Mouse (Mus musculus): ENCODE data around the gene Slit1. TPM values are rescaled to one million over a fixed set of nuclear protein-coding genes. Genes with fewer than 3 reads are reported as not detected.

The Slit1 gene
- polyA plus RNA-seq, 1 experiment, result not detected

- 45% methylated on average over 17 of the region's 17 CpGs for WGBS
- no peak overlapping the region for H3K4me3 ChIP-seq (ENCODE audit: insufficient read depth, low read depth, low read length)
- H3K27ac ChIP-seq (ENCODE audit: insufficient read depth, low read depth, low read length), result no peak overlapping the region
- TF ChIP-seq CTCF (IDR thresholded peaks at IDR 0.05; ENCODE audit: insufficient read depth, low read depth, low read length), result no peak
- TF ChIP-seq POLR2A (IDR thresholded peaks at IDR 0.05; ENCODE audit: insufficient read depth, low read depth, low read length), result no peak
- peaks cover 49% of the 10 kb centered on the region for H3K4me1 ChIP-seq (ENCODE audit: control insufficient read depth, insufficient read depth, low read length)
These were observed 83.0 kb downstream of the Slit1 start for GRCm38 (mm10) chr19:41660294-41660998.

GRCm38 (mm10) chr19:41657446-41657845, 86.0 kb downstream of the Slit1 start:
- Histone ChIP-seq H3K4me3 (ENCODE audit: insufficient read depth, low read depth, low read length) (no peak overlapping the region), H3K27ac (ENCODE audit: insufficient read depth, low read depth, low read length) (no peak overlapping the region), H3K4me1 (ENCODE audit: control insufficient read depth, insufficient read depth, low read length) (peaks cover 33% of the 10 kb centered on the region)
- TF ChIP-seq POLR2A (IDR thresholded peaks at IDR 0.05; ENCODE audit: insufficient read depth, low read depth, low read length), result no peak
- no peak for TF ChIP-seq CTCF (IDR thresholded peaks at IDR 0.05; ENCODE audit: insufficient read depth, low read depth, low read length)
- WGBS, result 67% methylated on average over 9 of the region's 9 CpGs

GRCm38 (mm10) chr19:41656671-41657070, 86.8 kb downstream of the Slit1 start:
- Histone ChIP-seq H3K4me3 (ENCODE audit: insufficient read depth, low read depth, low read length) (no peak overlapping the region), H3K27ac (ENCODE audit: insufficient read depth, low read depth, low read length) (no peak overlapping the region), H3K4me1 (ENCODE audit: control insufficient read depth, insufficient read depth, low read length) (peaks cover 33% of the 10 kb centered on the region)
- no peak for TF ChIP-seq POLR2A (IDR thresholded peaks at IDR 0.05; ENCODE audit: insufficient read depth, low read depth, low read length)
- no peak for TF ChIP-seq CTCF (IDR thresholded peaks at IDR 0.05; ENCODE audit: insufficient read depth, low read depth, low read length)
- 87% methylated on average over 14 of the region's 14 CpGs for WGBS

GRCm38 (mm10) chr19:41655970-41656369, 87.5 kb downstream of the Slit1 start:
- TF ChIP-seq CTCF (IDR thresholded peaks at IDR 0.05; ENCODE audit: insufficient read depth, low read depth, low read length), result peak; percentile 58
- no peak for TF ChIP-seq POLR2A (IDR thresholded peaks at IDR 0.05; ENCODE audit: insufficient read depth, low read depth, low read length)
- H3K4me3 ChIP-seq (ENCODE audit: insufficient read depth, low read depth, low read length), result no peak overlapping the region
- H3K4me1 ChIP-seq (ENCODE audit: control insufficient read depth, insufficient read depth, low read length), result peaks cover 27% of the 10 kb centered on the region
- H3K27ac ChIP-seq (ENCODE audit: insufficient read depth, low read depth, low read length), result no peak overlapping the region
- WGBS, result 14% methylated on average over 9 of the region's 9 CpGs

GRCm38 (mm10) chr19:41655089-41655783, 88.2 kb downstream of the Slit1 start:
- peaks cover 22% of the 10 kb centered on the region for H3K4me1 ChIP-seq (ENCODE audit: control insufficient read depth, insufficient read depth, low read length)
- 57% methylated on average over 6 of the region's 6 CpGs for WGBS
- TF ChIP-seq POLR2A (IDR thresholded peaks at IDR 0.05; ENCODE audit: insufficient read depth, low read depth, low read length), result no peak
- no peak for TF ChIP-seq CTCF (IDR thresholded peaks at IDR 0.05; ENCODE audit: insufficient read depth, low read depth, low read length)
- H3K4me3 ChIP-seq (ENCODE audit: insufficient read depth, low read depth, low read length), result no peak overlapping the region
- no peak overlapping the region for H3K27ac ChIP-seq (ENCODE audit: insufficient read depth, low read depth, low read length)

GRCm38 (mm10) chr19:41651967-41652366, 91.5 kb downstream of the Slit1 start:
- no peak for TF ChIP-seq CTCF (IDR thresholded peaks at IDR 0.05; ENCODE audit: insufficient read depth, low read depth, low read length)

GRCm38 (mm10) chr19:41649394-41649793, 94.1 kb downstream of the Slit1 start:
- Histone ChIP-seq H3K4me3 (ENCODE audit: insufficient read depth, low read depth, low read length) (no peak overlapping the region), H3K27ac (ENCODE audit: insufficient read depth, low read depth, low read length) (no peak overlapping the region), H3K4me1 (ENCODE audit: control insufficient read depth, insufficient read depth, low read length) (peaks cover 19% of the 10 kb centered on the region)
- WGBS, result 61% methylated on average over 10 of the region's 10 CpGs
- no peak for TF ChIP-seq CTCF (IDR thresholded peaks at IDR 0.05; ENCODE audit: insufficient read depth, low read depth, low read length)
- TF ChIP-seq POLR2A (IDR thresholded peaks at IDR 0.05; ENCODE audit: insufficient read depth, low read depth, low read length), result no peak

More at GRCm38 (mm10) chr19:41651967-41652366, 91.5 kb downstream of the Slit1 start:
- 52% methylated on average over 10 of the region's 10 CpGs for WGBS
- peaks cover 23% of the 10 kb centered on the region for H3K4me1 ChIP-seq (ENCODE audit: control insufficient read depth, insufficient read depth, low read length)
- H3K27ac ChIP-seq (ENCODE audit: insufficient read depth, low read depth, low read length), result no peak overlapping the region
- no peak overlapping the region for H3K4me3 ChIP-seq (ENCODE audit: insufficient read depth, low read depth, low read length)

GRCm38 (mm10) chr19:41646947-41647631, 96.4 kb downstream of the Slit1 start:
- peak; percentile 64; the same call in 1 of the 2 replicates for TF ChIP-seq CTCF (IDR thresholded peaks at IDR 0.05; ENCODE audit: insufficient read depth, low read depth, low read length)
- no peak for TF ChIP-seq POLR2A (IDR thresholded peaks at IDR 0.05; ENCODE audit: insufficient read depth, low read depth, low read length)
- H3K4me1 ChIP-seq (ENCODE audit: control insufficient read depth, insufficient read depth, low read length), result peaks cover 23% of the 10 kb centered on the region
- no peak overlapping the region for H3K27ac ChIP-seq (ENCODE audit: insufficient read depth, low read depth, low read length)
- H3K4me3 ChIP-seq (ENCODE audit: insufficient read depth, low read depth, low read length), result no peak overlapping the region
- 30% methylated on average over 16 of the region's 16 CpGs for WGBS

GRCm38 (mm10) chr19:41643010-41643409, 100.5 kb downstream of the Slit1 start:
- peaks cover 13% of the 10 kb centered on the region for H3K4me1 ChIP-seq (ENCODE audit: control insufficient read depth, insufficient read depth, low read length)
- H3K4me3 ChIP-seq (ENCODE audit: insufficient read depth, low read depth, low read length), result no peak overlapping the region
- TF ChIP-seq CTCF (IDR thresholded peaks at IDR 0.05; ENCODE audit: insufficient read depth, low read depth, low read length) (no peak), POLR2A (IDR thresholded peaks at IDR 0.05; ENCODE audit: insufficient read depth, low read depth, low read length) (no peak)
- 33% methylated on average over 11 of the region's 11 CpGs for WGBS
- H3K27ac ChIP-seq (ENCODE audit: insufficient read depth, low read depth, low read length), result no peak overlapping the region
